Mouse (Mus musculus) megakaryocyte, embryonic 14.5 days (primary cell): Measurements from ENCODE around the gene Foxr1.
"Not testable (repeated sequence)": the region's sequence is repeated elsewhere in the genome, so short reads cannot be mapped to it uniquely, and the experiment has no call there.

Experiments used
- FLI1 ChIP-seq: IDR thresholded peaks from 2 replicates; pipeline ENCODE4 v1.6.1; 2012; ENCODE audit warnings: low read length, inconsistent platforms, mixed read lengths
- GATA1 ChIP-seq: IDR thresholded peaks from 3 replicates; pipeline ENCODE4 v1.6.1; 2012; ENCODE audit warnings: mixed read lengths, low read length, inconsistent platforms, borderline replicate concordance

GRCm38 (mm10) chr9:44444402-44445025 lies 3.6 kb upstream of the Foxr1 start:
- not testable (repeated sequence) for TF ChIP-seq GATA1, FLI1
